Mouse (Mus musculus) neural tube, embryonic 14.5 days (tissue): Measurements from ENCODE around the gene Gm29609. TPM values are rescaled to one million over a fixed set of nuclear protein-coding genes. Genes with fewer than 3 reads are reported as not detected.

ENCODE experiments used
- ATAC-seq: fragments of 200-750 bp; cut with Nextera tagmentation; 2 replicates; pipeline ENCODE4 v1.8.0; 2017; ENCODE audit warnings: low read depth, mild to moderate bottlenecking, moderate TSS enrichment, moderate library complexity
- H3K27ac ChIP-seq: fragments of 300-500 bp; sonication (generic); 2 replicates; pipeline ENCODE4 v1.5.1; 2014; ENCODE audit warnings: low read depth, mild to moderate bottlenecking, control low read depth, low read length, moderate library complexity, mixed read lengths
- H3K27me3 ChIP-seq: fragments of 300-500 bp; sonication (generic); 2 replicates; pipeline ENCODE4 v1.6.1; 2014; ENCODE audit warnings: low read length; ENCODE audit not compliant: control insufficient read depth, insufficient read depth
- H3K36me3 ChIP-seq: fragments of 300-500 bp; sonication (generic); 2 replicates; pipeline ENCODE4 v1.6.1; 2014; ENCODE audit warnings: low read length, mixed read lengths; ENCODE audit not compliant: control insufficient read depth, insufficient read depth
- H3K4me1 ChIP-seq: fragments of 300-500 bp; sonication (generic); 2 replicates; pipeline ENCODE4 v1.6.1; 2014; ENCODE audit warnings: low read length; ENCODE audit not compliant: control insufficient read depth, insufficient read depth
- H3K4me2 ChIP-seq: fragments of 300-500 bp; sonication (generic); 2 replicates; pipeline ENCODE4 v1.6.1; 2014; ENCODE audit warnings: mild to moderate bottlenecking, low read depth, low read length, control low read depth
- H3K4me3 ChIP-seq: fragments of 300-500 bp; sonication (generic); 2 replicates; pipeline ENCODE4 v1.5.1; 2014; ENCODE audit warnings: low read depth, low read length, control low read depth, mixed read lengths
- H3K9ac ChIP-seq: fragments of 300-500 bp; sonication (generic); replicated peaks from 2 replicates; pipeline ENCODE4 v1.6.1; 2014; ENCODE audit warnings: low read depth, mild to moderate bottlenecking, control low read depth, low read length, mixed read lengths
- H3K9me3 ChIP-seq: fragments of 300-500 bp; sonication (generic); 2 replicates; pipeline ENCODE4 v1.6.1; 2016; ENCODE audit warnings: low read length; ENCODE audit not compliant: control insufficient read depth
- WGBS: fragments of 180-500 bp; shearing (Covaris S2); extraction: QIAGEN DNeasy Blood & Tissue Kit; methylation state at CpG from one replicate; pipeline ENCODE4 v1.1.7; 2014; 5-methylcytosine and 5-hydroxymethylcytosine counted together
- polyA plus RNA-seq: library from polyadenylated mRNA; unstranded; fragments of >200 nt; fragmentation: Nextera tagmentation; extraction: Ambion mirVana; gene quantifications from 2 replicates; pipeline ENCODE4 v1.2.1, GENCODE M21; 2014

Gm29609 gene
- polyA plus RNA-seq, 1 experiment from 2014 or later: 2.5 TPM

- ATAC-seq: no peak
- H3K27me3 ChIP-seq: no peaks in the 10 kb centered on the region
These were observed 73.8 kb downstream of the Gm29609 start, which contains the start of gene Dnajc5g for GRCm38 (mm10) chr5:31105814-31106335. TSS of gene Dnajc5g (plus strand) at chr5:31106285.

DNA sequence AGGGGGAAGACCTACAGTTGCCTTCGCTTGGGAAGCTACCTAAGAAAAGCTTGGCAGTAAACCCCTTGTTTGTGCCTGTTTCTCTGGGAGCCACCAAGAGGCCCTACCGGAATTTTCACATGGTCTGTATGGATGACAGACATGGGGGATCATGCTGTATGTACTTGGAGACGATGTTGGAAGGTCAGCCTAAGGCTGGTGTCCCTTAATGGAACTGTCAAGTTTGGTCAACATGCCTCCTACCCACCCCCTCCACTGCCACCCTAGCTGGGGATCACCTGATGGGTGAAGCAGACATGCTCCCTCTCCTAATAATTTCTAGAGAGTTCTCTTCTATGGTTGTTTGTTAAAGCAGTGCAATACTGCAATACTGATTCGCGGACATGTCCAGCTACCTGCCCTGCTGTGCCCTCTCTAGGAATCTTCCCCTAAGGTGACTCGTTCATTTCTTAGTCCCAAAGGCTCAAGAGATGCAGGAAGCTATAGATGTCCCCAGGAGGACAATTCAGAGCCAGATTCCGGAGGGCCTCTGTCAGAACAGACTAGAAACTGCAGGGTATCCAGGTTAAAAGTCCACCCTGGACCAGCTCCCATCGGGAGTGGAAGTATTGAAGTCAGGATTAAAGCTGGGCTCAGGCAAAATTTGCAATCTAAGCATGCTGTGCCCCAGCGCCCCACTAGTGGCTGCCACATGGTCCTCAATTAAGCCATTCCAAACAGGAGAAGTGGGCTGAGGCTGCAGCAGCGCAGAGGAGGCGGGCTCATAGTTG, 83.8 kb downstream of the Gm29609 start:
- peak overlapping the region; percentile 16; the same call in 1 of the 2 replicates for H3K4me3 ChIP-seq
- ATAC-seq: no peak
- 20% methylated on average over 11 of the region's 11 CpGs for WGBS
- H3K27me3 ChIP-seq: peaks cover 44% of the 10 kb centered on the region
- H3K9me3 ChIP-seq: no peaks in the 10 kb centered on the region
- no peak overlapping the region for H3K27ac ChIP-seq
- peaks cover 13% of the 10 kb centered on the region for H3K4me1 ChIP-seq
- peak overlapping the region; percentile 35 for H3K4me2 ChIP-seq
- no peak overlapping the region for H3K9ac ChIP-seq
- H3K36me3 ChIP-seq: no peaks in the 10 kb centered on the region

More at GRCm38 (mm10) chr5:31105814-31106335, 73.8 kb downstream of the Gm29609 start, which contains the start of gene Dnajc5g:
- H3K9me3 ChIP-seq: no peaks in the 10 kb centered on the region
- no peak within 1 kb of the TSS for H3K4me3 ChIP-seq
- no peak within 1 kb of the TSS for H3K27ac ChIP-seq
- H3K36me3 ChIP-seq: no peaks in the 10 kb centered on the region
- no peaks in the 10 kb centered on the region for H3K4me1 ChIP-seq
- 87% methylated on average over 9 of the region's 9 CpGs for WGBS
- H3K9ac ChIP-seq: no peak within 1 kb of the TSS
- no peak within 1 kb of the TSS for H3K4me2 ChIP-seq

- Histone ChIP-seq H3K4me1 (peaks cover 13% of the 10 kb centered on the region), H3K27me3 (peaks cover 49% of the 10 kb centered on the region), H3K4me2 (peak overlapping the region; percentile 35), H3K9me3 (no peaks in the 10 kb centered on the region), H3K27ac (no peak overlapping the region), H3K36me3 (no peaks in the 10 kb centered on the region), H3K4me3 (peak overlapping the region; percentile 16; the same call in 1 of the 2 replicates), H3K9ac (no peak overlapping the region)
- no peak for ATAC-seq
- under 1% methylated on average over 59 of the region's 59 CpGs for WGBS
These were observed 84.7 kb downstream of the Gm29609 start for GRCm38 (mm10) chr5:31094799-31095691.

Other genes with a start within 250 kb of the Gm29609 start
- gene Cgref1, start 234.3 kb downstream of the Gm29609 start, polyA plus RNA-seq: 60.9 and 76.4 TPM in 2 replicates
- gene Preb, start 219.6 kb downstream of the Gm29609 start, polyA plus RNA-seq: 72.4 and 80.0 TPM in 2 replicates
- not detected in 2 replicates for gene Tcf23, start 211.2 kb downstream of the Gm29609 start, polyA plus RNA-seq
- 186 and 189 TPM in 2 replicates for gene Atraid, start 131.6 kb downstream of the Gm29609 start, polyA plus RNA-seq
- gene Slc5a6, start 131.0 kb downstream of the Gm29609 start, polyA plus RNA-seq: 15.1 and 15.6 TPM in 2 replicates
- 10.4 and 10.6 TPM in 2 replicates for gene Cad, start 125.1 kb downstream of the Gm29609 start, polyA plus RNA-seq
- gene Dnajc5g, start 73.6 kb downstream of the Gm29609 start, polyA plus RNA-seq: not detected in 2 replicates
- 39.8 and 48.3 TPM in 2 replicates for gene Slc30a3, start 71.7 kb downstream of the Gm29609 start, polyA plus RNA-seq
- gene Trim54, start 63.2 kb downstream of the Gm29609 start, polyA plus RNA-seq: not detected in 2 replicates
- gene Ucn, start 41.1 kb downstream of the Gm29609 start, polyA plus RNA-seq: not detected in 2 replicates
- 58.3 and 58.4 TPM in 2 replicates for gene Mpv17, start 25.7 kb downstream of the Gm29609 start, polyA plus RNA-seq
- 55.5 and 60.3 TPM in 2 replicates for gene Gtf3c2, start 233 bp upstream of the Gm29609 start, polyA plus RNA-seq
- 102 and 111 TPM in 2 replicates for gene Snx17, start 13.3 kb upstream of the Gm29609 start, polyA plus RNA-seq
- gene Eif2b4, start 13.5 kb upstream of the Gm29609 start, polyA plus RNA-seq: 78.6 and 79.0 TPM in 2 replicates
- 7.4 and 9.3 TPM in 2 replicates for gene Zfp513, start 22.4 kb upstream of the Gm29609 start, polyA plus RNA-seq
- gene Ppm1g, start 40.8 kb upstream of the Gm29609 start, polyA plus RNA-seq: 155 and 159 TPM in 2 replicates
- gene Nrbp1, start 61.0 kb upstream of the Gm29609 start, polyA plus RNA-seq: 157 and 161 TPM in 2 replicates
- 0.54 and 1.4 TPM in 2 replicates for gene Gm9970, start 61.3 kb upstream of the Gm29609 start, polyA plus RNA-seq
- 2.7 and 3.2 TPM in 2 replicates for gene Krtcap3, start 71.8 kb upstream of the Gm29609 start, polyA plus RNA-seq
- 32.6 and 45.4 TPM in 2 replicates for gene Ift172, start 111.2 kb upstream of the Gm29609 start, polyA plus RNA-seq
- 106 and 113 TPM in 2 replicates for gene Fndc4, start 116.2 kb upstream of the Gm29609 start, polyA plus RNA-seq
- 0.21 and 0.61 TPM in 2 replicates for gene Gckr, start 117.5 kb upstream of the Gm29609 start, polyA plus RNA-seq